Mouse (Mus musculus) forebrain, postnatal 0 days (tissue): Measurements from ENCODE around the gene Pitpnm2. TPM values are rescaled to one million over a fixed set of nuclear protein-coding genes. Genes with fewer than 3 reads are reported as not detected.

Source experiments
- ATAC-seq: fragments of 200-750 bp; cut with Nextera tagmentation; 2 replicates; pipeline ENCODE4 v1.8.0; 2017; ENCODE audit warnings: mild to moderate bottlenecking, moderate library complexity
- DNase-seq: peaks from one replicate; pipeline ENCODE4 v3.0.0-alpha.2; 2015
- H3K27ac ChIP-seq: fragments of 300-500 bp; sonication (generic); 2 replicates; pipeline ENCODE4 v1.5.1; 2014; ENCODE audit warnings: low read depth, mild to moderate bottlenecking, antibody characterized with exemption, low read length, moderate library complexity, mixed read lengths
- H3K27me3 ChIP-seq: fragments of 300-500 bp; sonication (generic); 2 replicates; pipeline ENCODE4 v1.6.1; 2014; ENCODE audit warnings: mild to moderate bottlenecking, low read length, mixed read lengths; ENCODE audit not compliant: insufficient read depth
- H3K36me3 ChIP-seq: fragments of 300-500 bp; sonication (generic); 2 replicates; pipeline ENCODE4 v1.6.1; 2014; ENCODE audit warnings: mild to moderate bottlenecking, moderate library complexity; ENCODE audit not compliant: insufficient read depth
- H3K4me1 ChIP-seq: fragments of 300-500 bp; sonication (generic); 2 replicates; pipeline ENCODE4 v1.6.1; 2014; ENCODE audit warnings: antibody characterized with exemption; ENCODE audit not compliant: insufficient read depth
- H3K4me2 ChIP-seq: fragments of 300-500 bp; sonication (generic); 2 replicates; pipeline ENCODE4 v1.6.1; 2014; ENCODE audit warnings: low read depth, mild to moderate bottlenecking, moderate library complexity
- H3K4me3 ChIP-seq: fragments of 300-500 bp; sonication (generic); 2 replicates; pipeline ENCODE4 v1.5.1; 2014; ENCODE audit warnings: low read depth, low read length, mixed read lengths
- H3K9ac ChIP-seq: fragments of 300-500 bp; sonication (generic); 2 replicates; pipeline ENCODE4 v1.6.1; 2014; ENCODE audit warnings: mild to moderate bottlenecking
- H3K9me3 ChIP-seq: fragments of 300-500 bp; sonication (generic); 2 replicates; pipeline ENCODE4 v1.6.1; 2016; ENCODE audit warnings: low read length
- CTCF ChIP-seq: sonication (generic); IDR thresholded peaks from 2 replicates; pipeline ENCODE4 v1.5.1; 2016; ENCODE audit warnings: antibody characterized with exemption, control low read depth, low read depth
- WGBS: fragments of 180-500 bp; shearing (Covaris S2); extraction: QIAGEN DNeasy Blood & Tissue Kit; methylation state at CpG from one replicate; pipeline ENCODE4 v1.1.7; 2014; 5-methylcytosine and 5-hydroxymethylcytosine counted together
- polyA plus RNA-seq: library from polyadenylated mRNA; unstranded; fragments of >200 nt; fragmentation: Nextera tagmentation; extraction: Ambion mirVana; gene quantifications from 2 replicates; pipeline ENCODE4 v1.2.1, GENCODE M21; 2015
- total RNA-seq: library from RNA; depleted of rRNA; stranded (reverse); fragments of >200 nt; gene quantifications from 2 replicates; pipeline ENCODE4 v1.2.3, GENCODE M21; 2014

Gene Pitpnm2
- total and polyA plus RNA-seq, 2 experiments from 2014 or later = 10.1 to 38.4 TPM

DNA sequence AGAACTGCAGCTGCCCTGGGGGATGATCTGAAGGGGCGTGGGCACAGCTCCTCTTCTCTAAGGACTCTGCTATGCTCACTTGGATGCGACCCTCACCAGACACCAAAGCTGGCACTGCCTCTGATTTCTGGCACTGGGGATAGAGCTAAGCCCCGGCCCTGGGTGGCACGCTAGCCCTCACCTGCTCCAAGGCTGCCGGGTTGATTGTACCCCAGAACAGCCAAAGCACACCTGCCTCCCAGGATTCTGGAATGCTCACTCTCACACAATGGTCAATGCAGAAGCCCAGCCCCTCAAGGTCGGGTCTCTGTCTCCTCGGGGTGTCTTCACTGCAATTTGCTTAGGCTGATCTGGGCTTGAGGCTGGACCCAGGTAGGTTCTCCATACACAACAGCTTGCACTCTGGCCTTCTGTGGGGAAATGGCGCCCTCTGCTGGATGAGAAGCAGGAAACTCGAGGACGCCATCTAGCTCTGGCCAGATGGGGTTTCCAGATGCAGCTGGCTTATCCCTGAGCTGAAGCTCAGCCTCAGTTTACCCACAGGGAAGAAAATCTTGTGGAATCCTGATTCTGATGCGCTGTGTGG is 164.9 kb downstream of the Pitpnm2 start:
- Histone ChIP-seq H3K9me3 (no peaks in the 10 kb centered on the region), H3K4me1 (no peaks in the 10 kb centered on the region), H3K4me3 (no peak overlapping the region), H3K4me2 (no peak overlapping the region), H3K27ac (no peak overlapping the region), H3K9ac (no peak overlapping the region), H3K27me3 (no peaks in the 10 kb centered on the region), H3K36me3 (peaks cover 5% of the 10 kb centered on the region; the same call in 1 of the 2 replicates)
- peak; percentile 99 for TF ChIP-seq CTCF
- peak; percentile 80 for ATAC-seq
- 39% methylated on average over 11 of the region's 11 CpGs for WGBS
- peak; percentile 87 for DNase-seq

- no peak for DNase-seq
- 89% methylated on average over 14 of the region's 14 CpGs for WGBS
- no peak for ATAC-seq
- no peak for TF ChIP-seq CTCF
- Histone ChIP-seq H3K27ac (no peak overlapping the region), H3K4me1 (peaks cover 5% of the 10 kb centered on the region; the same call in 1 of the 2 replicates), H3K4me2 (no peak overlapping the region), H3K4me3 (no peak overlapping the region), H3K9ac (no peak overlapping the region), H3K9me3 (no peaks in the 10 kb centered on the region), H3K36me3 (no peaks in the 10 kb centered on the region), H3K27me3 (no peaks in the 10 kb centered on the region)
Observed at GRCm38 (mm10) chr5:124083850-124084587, 165.5 kb downstream of the Pitpnm2 start.

DNA sequence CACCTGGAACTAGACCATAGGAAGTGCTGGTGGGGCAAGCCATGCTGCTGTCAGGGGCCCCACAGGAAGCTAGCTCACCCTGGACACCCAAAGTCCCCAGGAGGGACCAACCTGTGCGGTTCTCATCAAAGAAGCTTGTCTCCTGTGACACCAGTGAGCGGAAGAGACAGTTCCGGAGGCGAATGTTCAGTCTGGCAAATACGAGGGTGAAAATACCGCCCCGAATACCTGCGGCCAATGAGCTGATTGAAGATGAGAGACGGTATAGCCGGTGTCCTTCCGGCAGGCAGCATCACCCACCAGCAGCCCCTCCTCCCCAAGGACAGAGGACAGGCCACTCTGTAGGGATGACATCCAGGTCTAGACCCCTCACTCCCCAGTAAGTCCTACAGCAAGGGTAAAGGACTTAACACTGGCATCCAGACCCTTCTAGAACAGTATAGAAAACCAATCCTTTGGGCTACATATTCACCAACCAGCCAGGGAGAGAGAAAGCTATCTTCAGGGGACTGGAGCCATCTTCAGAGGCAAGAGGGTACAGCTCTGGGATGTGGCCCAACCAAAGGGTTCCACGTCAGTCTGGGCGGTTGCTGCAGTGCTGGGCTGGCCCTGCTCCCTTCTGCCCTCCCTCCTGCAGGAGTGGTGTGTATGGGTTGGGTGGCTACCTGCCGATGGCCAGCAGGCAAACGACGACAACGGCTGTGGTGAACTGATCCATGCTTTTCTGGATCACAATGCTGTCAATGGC is 166.4 kb downstream of the Pitpnm2 start:
- TF ChIP-seq CTCF = no peak
- ATAC-seq (no peak), DNase-seq (no peak)
- Histone ChIP-seq H3K9ac (no peak overlapping the region), H3K4me3 (no peak overlapping the region), H3K27ac (no peak overlapping the region), H3K4me1 (peaks cover 9% of the 10 kb centered on the region; the same call in 1 of the 2 replicates), H3K4me2 (no peak overlapping the region), H3K9me3 (no peaks in the 10 kb centered on the region), H3K36me3 (no peaks in the 10 kb centered on the region), H3K27me3 (no peaks in the 10 kb centered on the region)
- WGBS = 89% methylated on average over 17 of the region's 17 CpGs

DNA sequence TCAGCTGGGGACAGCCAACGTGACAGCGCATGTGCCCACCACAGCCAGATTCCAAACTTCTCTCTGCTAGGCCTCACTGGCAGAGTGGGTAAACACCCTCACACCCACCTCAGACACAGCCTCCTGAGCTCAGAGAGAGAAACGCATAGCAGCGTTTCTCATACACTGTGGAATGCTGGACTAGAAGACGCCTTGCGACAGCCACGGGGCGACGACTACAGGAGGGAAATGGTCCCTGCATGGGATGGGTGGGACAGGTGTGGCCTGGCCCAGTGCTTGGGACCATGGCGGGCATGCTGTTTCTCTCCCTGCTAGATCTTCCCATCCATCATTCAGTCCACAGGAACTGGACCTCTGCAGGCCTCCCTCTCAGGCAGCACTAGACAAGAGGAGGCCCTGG is 167.1 kb downstream of the Pitpnm2 start:
- TF ChIP-seq CTCF = no peak
- no peaks in the 10 kb centered on the region for H3K36me3 ChIP-seq
- no peak overlapping the region for H3K27ac ChIP-seq
- 88% methylated on average over 10 of the region's 10 CpGs for WGBS
- no peak for ATAC-seq
- no peak overlapping the region for H3K9ac ChIP-seq
- no peak overlapping the region for H3K4me2 ChIP-seq
- DNase-seq = no peak
- H3K4me3 ChIP-seq = no peak overlapping the region
- no peaks in the 10 kb centered on the region for H3K27me3 ChIP-seq
- H3K9me3 ChIP-seq = no peaks in the 10 kb centered on the region
- peaks cover 9% of the 10 kb centered on the region; the same call in 1 of the 2 replicates for H3K4me1 ChIP-seq

- H3K27me3 ChIP-seq = no peaks in the 10 kb centered on the region
- no peaks in the 10 kb centered on the region for H3K9me3 ChIP-seq
- H3K4me3 ChIP-seq = no peak overlapping the region
- 94% methylated on average over 17 of the region's 17 CpGs for WGBS
- DNase-seq = no peak
- H3K36me3 ChIP-seq = no peaks in the 10 kb centered on the region; the same call in 1 of the 2 replicates
- H3K9ac ChIP-seq = no peak overlapping the region
- H3K27ac ChIP-seq = no peak overlapping the region
- no peak overlapping the region for H3K4me2 ChIP-seq
- H3K4me1 ChIP-seq = peaks cover 9% of the 10 kb centered on the region; the same call in 1 of the 2 replicates
- no peak for TF ChIP-seq CTCF
- no peak for ATAC-seq
Observed at GRCm38 (mm10) chr5:124079880-124080279, 169.7 kb downstream of the Pitpnm2 start.

- TF ChIP-seq CTCF = no peak
- Histone ChIP-seq H3K36me3 (no peaks in the 10 kb centered on the region; the same call in 1 of the 2 replicates), H3K4me2 (no peak overlapping the region), H3K27ac (peak overlapping the region; percentile 75), H3K4me1 (peaks cover 9% of the 10 kb centered on the region; the same call in 1 of the 2 replicates), H3K4me3 (no peak overlapping the region), H3K27me3 (no peaks in the 10 kb centered on the region), H3K9ac (peak overlapping the region; percentile 22; the same call in 1 of the 2 replicates), H3K9me3 (no peaks in the 10 kb centered on the region)
- 33% methylated on average over 9 of the region's 9 CpGs for WGBS
- peak; percentile 94 for ATAC-seq
- peak; percentile 86 for DNase-seq
Observed at GRCm38 (mm10) chr5:124078794-124079416, 170.7 kb downstream of the Pitpnm2 start.
